Mouse (Mus musculus) thymus, adult 2 months (tissue): Measurements from ENCODE around the gene Ercc1. TPM values are rescaled to one million over a fixed set of nuclear protein-coding genes. Genes with fewer than 3 reads are reported as not detected.

Experiments
- DNase-seq: peaks from one replicate; pipeline ENCODE4 v3.0.0; 2021
- H3K27ac ChIP-seq: fragments of 200-500 bp; 2 replicates; pipeline ENCODE4 v1.5.1; 2012; ENCODE audit warnings: low read length, control low read depth; ENCODE audit not compliant: control insufficient read depth, insufficient read depth
- H3K27me3 ChIP-seq: fragments of 200-500 bp; 2 replicates; pipeline ENCODE4 v1.6.1; 2012; ENCODE audit warnings: mild to moderate bottlenecking, low read length, moderate library complexity, mixed read lengths; ENCODE audit not compliant: control insufficient read depth, insufficient read depth
- H3K36me3 ChIP-seq: fragments of 200-500 bp; 2 replicates; pipeline ENCODE4 v1.6.1; 2012; ENCODE audit warnings: mild to moderate bottlenecking, low read length, moderate library complexity; ENCODE audit not compliant: control insufficient read depth, insufficient read depth
- H3K4me1 ChIP-seq: fragments of 200-500 bp; replicated peaks from 2 replicates; pipeline ENCODE4 v1.6.1; 2012; ENCODE audit warnings: low read length; ENCODE audit not compliant: control insufficient read depth, insufficient read depth
- H3K4me3 ChIP-seq: fragments of 200-500 bp; 2 replicates; pipeline ENCODE4 v1.5.1; 2012; ENCODE audit warnings: mild to moderate bottlenecking, low read length, control low read depth, moderate library complexity; ENCODE audit not compliant: control insufficient read depth, insufficient read depth
- CTCF ChIP-seq: fragments of 200-500 bp; IDR thresholded peaks from 2 replicates; pipeline ENCODE4 v1.5.1; 2012; ENCODE audit warnings: mild to moderate bottlenecking, control low read depth, low read length, moderate library complexity, borderline replicate concordance; ENCODE audit not compliant: control insufficient read depth, poor library complexity, insufficient read depth; ENCODE audit errors: extremely low read depth
- POLR2A ChIP-seq: fragments of 200-500 bp; IDR thresholded peaks from 2 replicates; pipeline ENCODE4 v1.6.1; 2012; ENCODE audit warnings: mild to moderate bottlenecking, low read length, control low read depth, moderate library complexity; ENCODE audit not compliant: control insufficient read depth, poor library complexity, insufficient read depth; ENCODE audit errors: extremely low read depth
- WGBS: fragments of 180-500 bp; shearing (Covaris S2); methylation state at CpG from one replicate; pipeline ENCODE4 v1.1.7; 2018; 5-methylcytosine and 5-hydroxymethylcytosine counted together
- polyA plus RNA-seq: library from polyadenylated mRNA; depleted of rRNA; stranded (reverse); fragments of >200 nt; gene quantifications from 2 replicates; pipeline ENCODE4 v1.2.3, GENCODE M21; 2012

Ercc1 gene
- polyA plus RNA-seq, 1 experiment: 63.6 TPM

DNA sequence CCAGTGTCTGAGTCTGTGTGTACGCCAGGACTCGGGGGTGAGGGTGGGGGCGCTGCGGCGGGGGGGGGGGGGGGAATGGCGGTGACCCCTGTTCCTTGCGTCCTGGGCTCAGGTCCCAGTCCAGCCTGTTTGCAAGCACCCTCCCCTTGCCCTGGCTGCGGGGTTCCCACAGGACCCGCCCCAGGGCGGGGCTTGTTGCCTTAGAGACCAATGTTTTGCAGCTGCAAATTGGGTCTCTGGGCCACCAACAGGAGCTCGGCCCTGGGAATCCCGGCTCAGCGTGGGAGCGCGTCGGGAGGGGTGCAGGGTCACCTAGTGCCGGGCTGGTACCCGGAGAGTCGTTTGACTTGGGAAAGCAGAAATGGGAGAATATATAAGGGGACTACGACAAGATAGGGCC is 18.2 kb upstream of the Ercc1 start:
- Histone ChIP-seq H3K27me3 (peaks cover 5% of the 10 kb centered on the region), H3K4me3 (no peak overlapping the region), H3K27ac (no peak overlapping the region), H3K4me1 (peaks cover 3% of the 10 kb centered on the region; the same call in 1 of the 2 replicates), H3K36me3 (no peaks in the 10 kb centered on the region)
- peak; percentile 42 for DNase-seq
- TF ChIP-seq CTCF (no peak), POLR2A (no peak)
- WGBS: 4% methylated on average over 20 of the region's 20 CpGs

GRCm38 (mm10) chr7:19327128-19327527 is 17.4 kb upstream of the Ercc1 start:
- Histone ChIP-seq H3K4me3 (no peak overlapping the region), H3K27me3 (peaks cover 5% of the 10 kb centered on the region), H3K27ac (no peak overlapping the region), H3K36me3 (no peaks in the 10 kb centered on the region), H3K4me1 (peaks cover 3% of the 10 kb centered on the region; the same call in 1 of the 2 replicates)
- DNase-seq: no peak
- WGBS: 14% methylated on average over 22 of the region's 22 CpGs
- TF ChIP-seq CTCF: no peak
- no peak for TF ChIP-seq POLR2A

- TF ChIP-seq POLR2A (no peak), CTCF (no peak)
- peaks cover 7% of the 10 kb centered on the region for H3K4me1 ChIP-seq
Observed at GRCm38 (mm10) chr7:19327782-19328181, 16.8 kb upstream of the Ercc1 start.

DNA sequence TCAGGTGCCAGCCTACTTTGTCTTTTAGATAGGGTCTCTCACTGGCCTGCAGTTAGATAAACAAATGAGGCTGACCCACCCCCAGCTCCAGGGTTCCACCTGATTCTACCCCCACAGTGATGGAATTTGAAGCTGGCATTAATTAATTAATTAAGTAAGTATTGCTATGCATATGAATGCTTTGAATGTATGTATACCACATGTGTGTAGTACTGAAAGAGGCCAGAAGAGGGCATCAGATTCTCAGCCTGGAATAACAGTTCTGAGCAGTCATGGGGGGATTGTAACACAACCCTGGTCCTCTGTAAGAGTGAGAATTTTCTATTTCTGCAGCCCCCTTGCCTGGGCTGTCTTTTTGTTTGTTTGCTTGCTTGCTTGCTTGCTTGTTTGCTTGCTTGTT is 16.2 kb upstream of the Ercc1 start:
- no peak for DNase-seq
- Histone ChIP-seq H3K36me3 (no peaks in the 10 kb centered on the region), H3K4me1 (peaks cover 12% of the 10 kb centered on the region), H3K27me3 (peaks cover 5% of the 10 kb centered on the region), H3K27ac (no peak overlapping the region), H3K4me3 (no peak overlapping the region)
- TF ChIP-seq POLR2A (no peak), CTCF (no peak)

More at GRCm38 (mm10) chr7:19327782-19328181, 16.8 kb upstream of the Ercc1 start:
- Histone ChIP-seq H3K4me3 (no peak overlapping the region), H3K36me3 (no peaks in the 10 kb centered on the region), H3K27me3 (peaks cover 5% of the 10 kb centered on the region), H3K27ac (no peak overlapping the region)
- WGBS: 65% methylated on average over 5 of the region's 5 CpGs
- DNase-seq: no peak

- no peak overlapping the region for H3K27ac ChIP-seq
- no peak for DNase-seq
- TF ChIP-seq CTCF (no peak), POLR2A (no peak)
- WGBS: 64% methylated on average over 2 of the region's 2 CpGs
- no peaks in the 10 kb centered on the region for H3K36me3 ChIP-seq
- no peak overlapping the region for H3K4me3 ChIP-seq
- H3K27me3 ChIP-seq: peaks cover 2% of the 10 kb centered on the region
- H3K4me1 ChIP-seq: peaks cover 9% of the 10 kb centered on the region
Observed at GRCm38 (mm10) chr7:19331910-19332309, 12.7 kb upstream of the Ercc1 start.

- H3K4me3 ChIP-seq: peak overlapping the region; percentile 51
- no peak overlapping the region for H3K27ac ChIP-seq
- DNase-seq: peak; percentile 53
- 1% methylated on average over 52 of the region's 52 CpGs for WGBS
- no peaks in the 10 kb centered on the region for H3K36me3 ChIP-seq
- TF ChIP-seq POLR2A: no peak
- TF ChIP-seq CTCF: no peak; the same call in 1 of the 2 replicates
- no peaks in the 10 kb centered on the region; the same call in 1 of the 2 replicates for H3K27me3 ChIP-seq
- H3K4me1 ChIP-seq: peaks cover 9% of the 10 kb centered on the region
Observed at GRCm38 (mm10) chr7:19332709-19333352, 11.7 kb upstream of the Ercc1 start.
